Mouse (Mus musculus) heart, adult 2 months (tissue): ENCODE results near the gene Hs3st4.

Experiments used
- CTCF ChIP-seq: fragments of 200-600 bp; IDR thresholded peaks from 2 replicates; pipeline ENCODE4 v1.8.1; 2022; ENCODE audit warnings: antibody characterized with exemption, mild to moderate bottlenecking, moderate library complexity
- POLR2A ChIP-seq: fragments of 200-500 bp; IDR thresholded peaks from 2 replicates; pipeline ENCODE4 v1.6.1; 2011; ENCODE audit warnings: mild to moderate bottlenecking, low read depth, low read length, control low read depth; ENCODE audit not compliant: insufficient read depth

DNA sequence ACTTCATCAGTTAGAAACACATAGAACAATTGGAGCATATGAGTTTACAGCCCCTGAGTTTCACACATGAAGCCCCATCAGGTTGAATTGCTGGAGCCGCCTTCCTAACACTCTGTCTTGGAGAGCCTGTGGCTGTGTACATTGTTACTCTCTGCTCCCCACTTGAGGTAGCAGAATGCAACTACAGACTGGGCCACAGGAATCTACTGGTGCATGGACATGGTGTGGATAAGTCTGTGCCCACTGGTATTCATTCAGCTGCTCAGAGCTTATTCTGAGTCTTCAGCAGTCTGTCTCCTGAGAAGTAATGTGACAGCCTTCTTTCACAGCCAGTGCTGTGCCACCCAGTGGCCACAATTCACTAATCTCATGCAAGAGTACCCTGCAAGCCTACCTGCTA is 234.3 kb downstream of the Hs3st4 start:
- TF ChIP-seq CTCF (no peak), POLR2A (no peak)
